Mouse (Mus musculus) right cerebral cortex, postnatal 4 days (tissue): ENCODE data around the gene Arid5b.

Source experiments
- DNase-seq: peaks from one replicate; pipeline ENCODE4 v3.0.0-alpha.2; 2022

Gene Arid5b

GRCm38 (mm10) chr10:68231385-68232182, 47.0 kb downstream of the Arid5b start:
- DNase-seq: no peak

DNA sequence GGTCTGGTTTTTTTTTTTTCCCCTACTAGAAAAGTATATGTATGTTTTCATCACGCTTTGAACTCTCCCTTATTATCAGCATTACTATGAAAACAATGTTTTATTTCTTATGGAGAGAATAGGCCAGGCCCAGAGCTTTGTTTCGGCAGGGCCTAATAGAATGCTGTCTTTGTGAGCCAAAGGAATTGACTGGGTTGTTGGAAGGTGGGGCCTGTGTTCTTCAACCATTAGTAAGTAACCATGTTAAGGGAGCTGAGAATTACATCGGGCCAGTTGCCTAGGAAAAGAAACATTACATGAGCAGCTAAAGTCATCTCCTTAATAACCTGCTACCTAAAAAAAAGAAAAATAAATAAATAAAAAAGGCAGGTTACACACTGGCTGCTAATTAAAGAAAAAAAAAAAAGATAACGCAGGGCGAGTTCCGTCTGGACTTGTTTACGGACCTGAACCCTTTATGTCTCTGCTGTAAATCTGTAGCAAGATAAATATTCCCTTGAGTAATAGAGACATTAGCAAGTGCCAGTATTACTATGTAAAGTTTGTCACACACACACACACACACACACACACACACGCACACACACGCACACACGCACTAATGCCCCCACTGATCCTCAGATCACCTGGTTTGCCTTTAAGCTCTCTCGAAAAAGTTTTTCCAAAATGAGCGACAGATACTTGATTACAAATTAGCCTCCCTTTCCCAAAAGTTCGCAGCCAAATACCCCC, 47.7 kb downstream of the Arid5b start:
- no peak for DNase-seq

DNA sequence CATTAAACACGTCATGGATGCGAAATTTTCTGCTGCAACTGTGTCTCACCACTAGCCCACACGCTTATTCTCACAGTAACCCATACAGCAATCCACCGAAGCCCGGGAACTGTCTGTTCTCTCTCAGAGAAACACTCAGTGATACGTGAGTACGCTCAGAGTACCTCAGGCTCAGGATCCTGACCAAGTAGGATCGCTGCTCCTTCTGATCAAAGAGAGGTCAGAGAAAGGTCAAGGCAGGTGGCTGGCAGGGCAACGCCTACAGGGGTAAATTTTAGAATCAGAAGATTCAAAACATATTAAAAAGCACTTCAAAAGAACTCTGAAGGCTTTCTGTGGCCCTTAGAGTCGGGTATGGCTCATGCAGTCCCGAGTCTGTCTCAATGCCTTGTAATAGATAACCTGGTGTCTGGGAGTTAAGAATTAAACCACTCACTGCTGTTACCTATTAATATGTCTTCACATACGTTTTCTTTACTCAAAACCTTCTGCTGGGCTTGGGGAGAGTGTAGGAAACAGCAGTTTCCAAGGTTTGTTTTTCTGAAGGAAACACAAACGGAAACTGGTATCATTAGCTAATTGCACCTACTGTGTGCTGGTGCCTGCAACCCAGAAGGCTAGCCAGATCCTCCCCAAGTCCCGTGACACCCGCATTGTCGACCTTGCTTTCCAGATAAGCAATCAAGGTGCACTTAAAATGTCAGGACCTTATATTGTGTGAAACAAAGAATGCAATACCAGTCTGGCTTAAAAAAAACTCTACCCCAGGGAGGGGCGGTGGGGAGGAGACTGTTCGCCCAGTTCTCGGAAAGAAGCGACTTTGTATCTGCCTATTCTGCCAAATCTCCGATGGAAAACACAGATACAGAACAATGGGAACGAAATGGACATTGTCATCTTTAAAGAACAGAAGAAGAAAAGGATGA, 48.6 kb downstream of the Arid5b start:
- no peak for DNase-seq

DNA sequence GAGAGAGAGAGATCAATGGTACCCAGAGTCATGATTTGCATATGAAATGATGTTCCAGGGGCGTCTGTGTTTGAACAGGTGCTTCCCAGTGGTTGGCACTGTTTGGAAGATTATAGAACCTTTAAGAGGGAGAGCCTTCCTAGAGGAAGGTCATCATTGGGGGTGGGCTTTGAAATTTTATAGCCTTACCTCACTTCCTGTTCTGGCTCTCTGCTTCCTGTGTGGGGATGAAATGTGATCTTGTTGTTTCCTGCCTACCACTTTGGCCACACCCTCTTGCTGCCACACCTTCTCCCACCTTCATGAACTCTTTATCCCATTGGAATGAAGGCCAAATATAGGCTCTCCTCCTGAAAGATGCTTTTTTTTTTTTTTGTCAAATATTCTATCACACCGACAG, 55.9 kb downstream of the Arid5b start:
- no peak for DNase-seq

DNA sequence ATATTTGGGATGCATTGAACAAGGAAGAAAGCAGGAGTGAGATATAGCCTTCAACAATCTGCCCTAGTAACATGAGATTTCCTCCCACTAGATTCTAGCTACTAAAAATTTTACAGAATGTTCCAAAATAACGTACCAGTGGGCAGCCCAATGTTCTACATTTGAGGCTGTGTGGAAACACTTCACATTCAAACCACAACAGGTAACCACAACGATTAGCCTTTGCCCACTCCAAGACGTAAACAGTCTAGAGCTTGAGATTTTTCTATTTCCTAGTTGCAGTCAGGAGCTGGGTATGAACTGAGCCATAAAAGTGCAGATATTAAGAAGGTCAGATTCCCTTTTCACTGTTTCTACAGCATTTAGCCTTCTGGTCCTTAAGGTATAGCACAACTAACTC, 56.5 kb downstream of the Arid5b start:
- DNase-seq: no peak

DNA sequence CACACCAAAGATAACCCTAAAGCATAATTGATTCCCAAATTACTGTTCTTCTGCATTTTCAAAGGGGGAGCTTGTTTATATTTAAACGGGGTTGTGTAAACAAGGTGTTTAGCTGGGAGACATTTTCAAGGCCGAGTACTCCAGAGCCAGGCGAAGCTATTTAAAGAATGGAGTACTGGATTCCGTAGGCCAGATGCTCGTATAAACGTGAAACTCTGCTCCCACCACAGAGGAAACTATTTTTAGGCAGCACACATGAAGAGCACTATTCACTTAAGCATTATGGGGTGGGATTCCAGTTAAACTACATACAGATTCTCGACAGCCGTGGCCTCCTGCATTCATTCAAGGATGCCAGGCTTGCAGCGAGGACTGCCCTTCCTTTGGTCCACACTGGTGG, 59.2 kb downstream of the Arid5b start:
- no peak for DNase-seq

DNA sequence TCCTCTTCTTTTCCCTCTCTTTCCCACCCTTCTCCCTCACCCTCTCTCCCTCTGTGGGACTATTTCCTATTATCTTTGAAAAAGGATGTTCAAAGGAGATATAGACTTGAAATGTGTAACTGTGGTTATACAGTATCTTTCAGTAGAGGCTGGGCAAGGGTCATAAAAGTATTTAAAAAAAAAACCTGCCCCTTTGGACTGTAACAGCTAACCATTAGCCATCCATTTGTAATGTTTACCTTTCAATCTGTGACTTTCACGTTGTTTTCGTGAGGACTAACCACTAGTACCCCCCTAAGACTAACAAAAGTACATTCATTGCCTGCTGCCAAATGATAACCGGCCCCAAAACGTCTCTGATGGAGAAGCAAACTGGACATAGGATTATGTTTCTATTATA, 59.9 kb downstream of the Arid5b start:
- DNase-seq: no peak

GRCm38 (mm10) chr10:68214809-68215468, 63.6 kb downstream of the Arid5b start:
- no peak for DNase-seq

DNA sequence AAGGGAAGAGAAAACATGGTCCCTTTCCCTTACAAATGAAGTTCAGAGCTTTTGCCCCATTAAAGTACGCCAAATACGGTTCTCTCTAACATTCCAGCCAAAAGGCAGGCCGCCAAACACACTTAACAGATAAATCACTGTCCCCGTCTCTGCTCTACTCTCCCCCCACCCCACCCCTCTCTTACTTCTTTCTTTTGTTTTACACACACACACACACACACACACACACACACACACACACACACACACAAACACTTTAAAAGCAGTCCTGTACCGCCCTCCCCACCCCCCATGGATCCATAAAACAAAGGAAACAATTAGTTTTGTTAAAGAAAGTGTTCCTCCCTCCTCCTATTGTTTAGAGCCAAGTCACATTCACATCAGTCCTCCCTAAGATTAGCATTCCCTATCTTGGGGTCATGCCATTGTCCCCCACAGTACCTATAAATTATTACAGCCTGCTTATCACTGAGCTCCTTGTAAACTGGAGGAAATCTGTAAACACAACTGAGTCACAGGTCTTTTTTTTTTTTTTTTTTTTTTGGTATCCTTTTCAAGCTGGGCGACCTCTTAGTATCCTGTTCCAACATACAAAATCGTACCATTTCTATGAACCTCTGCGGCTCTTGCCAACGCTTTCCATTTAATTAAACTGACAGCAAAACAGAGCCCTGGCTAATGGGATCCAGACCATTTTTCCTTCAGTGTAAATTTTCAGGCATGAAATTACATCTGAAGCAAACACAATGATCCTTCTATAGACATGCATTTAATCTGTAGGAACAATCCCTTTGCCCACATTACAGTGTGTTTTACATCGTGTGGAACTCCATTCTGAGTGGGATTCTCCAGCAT, 66.3 kb downstream of the Arid5b start:
- DNase-seq: peak; percentile 23

GRCm38 (mm10) chr10:68211514-68211913, 67.0 kb downstream of the Arid5b start:
- no peak for DNase-seq

DNA sequence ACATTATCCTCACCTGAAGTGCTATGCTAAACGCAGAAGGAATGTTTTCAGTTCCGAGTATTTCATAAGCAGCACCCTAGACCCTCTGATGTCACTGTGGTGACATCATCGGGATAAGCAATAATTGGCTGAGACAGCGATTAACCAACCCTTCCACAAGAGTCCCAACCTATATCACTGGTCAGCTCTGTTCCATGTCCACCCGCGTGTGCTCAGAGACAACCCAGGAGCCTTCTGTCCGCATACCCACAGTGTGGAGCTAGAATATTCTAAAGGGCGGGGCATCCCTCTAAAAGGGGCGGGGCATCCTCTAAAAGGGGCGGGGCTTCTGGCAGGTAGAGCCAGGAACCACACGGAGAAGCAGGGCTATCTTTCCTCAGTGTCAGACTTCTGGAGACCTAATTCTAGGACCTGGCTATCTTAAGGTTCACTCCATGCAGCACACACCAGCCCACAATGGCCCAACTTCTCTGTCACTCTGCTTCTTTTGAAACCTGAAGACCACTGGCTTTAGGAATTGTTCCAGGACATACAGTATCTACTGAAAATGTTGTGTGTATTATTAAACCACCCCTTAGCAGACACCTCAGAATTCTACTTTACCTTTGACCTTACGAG, 68.4 kb downstream of the Arid5b start:
- DNase-seq: no peak

DNA sequence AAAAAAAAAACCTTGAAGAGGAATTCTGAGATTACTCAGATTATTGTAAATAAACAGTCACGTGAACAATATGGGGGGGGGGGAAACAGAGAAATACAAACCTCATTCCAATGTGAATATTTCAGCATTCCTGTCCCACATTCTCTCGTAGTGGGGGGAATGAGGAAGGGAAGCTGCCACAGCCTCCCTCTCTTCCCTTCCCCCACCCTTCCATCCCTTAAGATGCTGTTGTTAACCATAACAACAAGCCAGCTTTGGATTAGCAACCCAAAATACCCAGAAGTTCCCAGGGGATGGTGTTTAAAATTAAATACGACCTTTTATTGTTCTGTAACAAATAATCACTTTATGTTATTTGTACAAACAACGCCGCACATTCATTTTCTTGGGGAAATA, 69.9 kb downstream of the Arid5b start:
- no peak for DNase-seq

DNA sequence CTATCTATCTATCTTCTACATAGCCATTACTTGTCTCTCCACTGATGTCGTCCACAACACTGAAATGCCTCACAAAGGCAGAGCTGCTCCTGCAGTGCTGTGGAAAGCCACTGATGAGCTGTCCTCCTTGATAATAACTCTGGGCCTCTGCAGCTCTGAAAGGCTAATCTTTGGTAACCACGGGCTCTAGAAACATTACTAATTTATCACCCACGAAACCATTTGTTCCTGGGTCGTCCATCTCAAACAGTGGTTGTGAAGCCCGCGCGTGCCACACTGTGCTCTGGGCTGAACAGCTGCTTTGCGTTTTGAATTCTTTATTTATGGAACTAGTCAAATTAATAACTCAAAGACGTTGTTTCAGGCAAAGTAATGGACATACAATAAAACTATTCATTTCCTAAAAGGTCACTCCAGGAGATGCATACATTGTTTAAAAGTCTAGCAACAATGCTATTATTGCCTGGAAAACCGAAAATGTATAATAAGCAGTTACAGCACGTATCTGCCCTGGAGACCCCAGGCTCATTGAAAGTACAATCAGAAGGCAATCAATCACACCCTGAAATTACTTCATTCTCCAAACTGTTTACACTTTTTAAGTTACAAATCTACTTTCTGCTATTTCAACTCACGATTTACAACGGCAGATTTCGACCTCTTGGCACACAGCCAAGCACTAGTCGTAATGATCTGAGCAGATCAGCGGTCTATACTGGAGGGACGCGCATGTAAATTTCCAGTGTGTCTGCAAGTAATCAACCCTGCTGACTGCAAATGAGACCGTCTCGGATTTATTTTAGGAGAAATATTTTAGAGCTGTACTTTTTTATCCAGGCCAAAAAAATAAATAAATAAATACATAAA, 70.5 kb downstream of the Arid5b start:
- DNase-seq: peak; percentile 39

- no peak for DNase-seq
Measured at GRCm38 (mm10) chr10:68204391-68204790, 74.1 kb downstream of the Arid5b start.

- DNase-seq: no peak
Measured at GRCm38 (mm10) chr10:68203860-68204259, 74.7 kb downstream of the Arid5b start.

- DNase-seq: no peak
Measured at GRCm38 (mm10) chr10:68203322-68203721, 75.2 kb downstream of the Arid5b start.

DNA sequence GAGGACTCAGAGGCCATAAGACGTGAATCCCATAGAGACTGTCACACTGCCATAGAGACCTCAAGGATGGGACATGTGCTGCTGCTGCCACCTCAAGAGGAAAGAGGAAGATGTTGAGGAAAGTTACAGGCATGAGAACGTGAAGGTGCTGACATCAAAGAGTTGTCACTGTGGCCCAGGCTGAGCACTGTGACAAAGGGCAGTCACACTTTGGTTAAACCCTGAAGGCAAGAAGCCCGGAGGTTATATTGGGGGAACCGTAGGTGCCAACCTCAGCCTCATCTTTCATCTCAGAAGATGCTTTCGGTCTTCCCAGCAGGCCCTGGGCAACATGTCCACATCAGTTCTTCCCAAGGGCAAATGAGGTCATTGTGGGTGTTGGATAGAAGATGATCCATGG, 79.1 kb downstream of the Arid5b start:
- no peak for DNase-seq

- DNase-seq: no peak
Measured at GRCm38 (mm10) chr10:68196324-68196723, 82.2 kb downstream of the Arid5b start.

GRCm38 (mm10) chr10:68193561-68193960, 85.0 kb downstream of the Arid5b start:
- DNase-seq: no peak

DNA sequence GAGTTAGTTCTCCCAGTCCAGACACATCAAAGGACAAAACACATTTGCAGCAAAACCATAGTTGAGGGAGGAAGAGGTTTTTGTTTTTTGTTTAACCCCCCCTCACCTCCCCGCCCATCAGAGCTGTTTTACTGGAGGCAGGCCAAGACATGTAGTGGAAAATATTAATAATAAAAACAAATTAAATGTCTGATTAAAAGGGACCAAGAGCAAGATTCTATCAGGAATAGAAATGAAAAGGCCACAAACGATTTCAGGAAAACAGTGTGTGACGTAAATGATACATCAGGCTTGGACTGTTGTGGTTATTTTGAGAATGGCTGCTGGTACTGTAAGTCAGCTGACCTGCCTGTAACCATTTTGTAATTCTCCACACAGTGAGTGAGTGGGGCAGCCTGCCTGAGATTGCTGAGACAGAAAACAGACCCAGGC, 85.7 kb downstream of the Arid5b start:
- no peak for DNase-seq
